In the genomic region with DNA sequence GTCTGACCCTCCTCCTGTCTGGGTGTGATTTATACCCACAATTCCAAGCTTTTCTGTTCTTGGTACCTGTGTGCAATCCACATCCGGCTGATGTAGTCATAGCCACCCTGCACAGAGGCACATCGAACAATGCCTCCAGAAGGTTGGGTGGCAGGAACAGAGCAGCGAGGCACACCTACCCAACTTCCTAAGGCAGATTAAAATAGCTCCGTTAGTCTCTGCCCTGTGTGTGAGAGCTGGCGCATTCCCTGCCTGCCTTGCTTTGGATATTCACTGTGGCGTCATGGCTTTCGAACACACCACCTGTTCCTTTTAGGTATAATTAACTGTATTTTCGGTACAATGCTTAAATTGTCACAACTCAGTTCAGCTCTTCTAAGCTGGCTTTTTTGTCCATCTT, we compare ENCODE assay signal across 15 mouse cellular contexts.
"Had no signal": no experiment of that assay in that cellular context is flagged by ENCODE, and none has a peak within 500 bp of the region (broad histone marks: within the 10 kb centered on the region; RNA-seq: fewer than 3 reads in every experiment).

No protein-coding gene starts in this region.

- H3K4me3 ChIP-seq: limb, embryonic 13.5 days; liver, embryonic 15.5 days; midbrain, embryonic 10.5 days; myocyte; neural tube, embryonic 15.5 days; stomach, embryonic 15.5 days had no signal

- H3K9me3 ChIP-seq: limb, embryonic 13.5 days; liver, embryonic 15.5 days; midbrain, embryonic 10.5 days; neural tube, embryonic 15.5 days; stomach, embryonic 15.5 days had no signal

- H3K9ac ChIP-seq: limb, embryonic 13.5 days; liver, embryonic 15.5 days; neural tube, embryonic 15.5 days; stomach, embryonic 15.5 days had no signal

- H3K4me2 ChIP-seq: limb, embryonic 13.5 days; liver, embryonic 15.5 days; neural tube, embryonic 15.5 days; stomach, embryonic 15.5 days had no signal

- H3K27me3 ChIP-seq: limb, embryonic 13.5 days; liver, embryonic 15.5 days; neural tube, embryonic 15.5 days; stomach, embryonic 15.5 days had no signal

- DNase-seq: kidney, postnatal 10 days; left cerebral cortex, postnatal 4 days; lung, adult 2 months; lung, postnatal 36 days; midbrain, embryonic 14.5 days; right cerebral cortex, postnatal 14 days; thymus, adult 2 months; thymus, postnatal 25 days had no signal

- ATAC-seq: lung, postnatal 0 days had no signal

- H3K36me3 ChIP-seq: liver, embryonic 15.5 days; neural tube, embryonic 15.5 days; stomach, embryonic 15.5 days had no signal

- H3K27ac ChIP-seq: limb, embryonic 13.5 days; liver, embryonic 15.5 days; midbrain, embryonic 10.5 days; neural tube, embryonic 15.5 days; stomach, embryonic 15.5 days had no signal
